Mouse (Mus musculus): ENCODE measurements around the gene Coa5. TPM values are rescaled to one million over a fixed set of nuclear protein-coding genes. Genes with fewer than 3 reads are reported as not detected.

The Coa5 gene
- polyA plus RNA-seq, 1 experiment from 2014 or later, result 54.0 TPM

DNA sequence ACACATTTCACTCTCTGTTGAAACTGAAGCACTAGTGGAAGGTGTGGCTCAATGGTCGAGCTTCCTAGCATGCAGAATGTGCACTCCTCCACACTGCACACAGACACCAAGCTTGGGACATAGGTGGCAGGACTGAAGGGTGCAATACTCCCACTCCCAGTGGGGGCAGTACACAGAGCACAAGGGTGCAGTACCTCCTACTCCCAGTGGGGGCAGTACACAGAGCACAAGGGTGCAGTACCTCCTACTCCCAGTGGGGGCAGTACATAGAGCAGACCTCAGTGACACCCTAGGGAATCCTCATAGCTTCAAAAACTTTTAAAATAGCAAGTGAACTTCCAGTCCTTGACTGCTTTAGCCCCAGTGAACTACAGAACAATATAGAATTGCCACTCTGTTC is 10.5 kb downstream of the Coa5 start:
- no peak overlapping the region for H3K9ac ChIP-seq
- ATAC-seq (ENCODE audit: low read depth), result no peak
- 100% methylated on average over 1 of the region's 1 CpGs for WGBS
- no peak overlapping the region for H3K4me2 ChIP-seq
- H3K4me3 ChIP-seq, result no peak overlapping the region
- H3K9me3 ChIP-seq, result peaks cover 11% of the 10 kb centered on the region
- no peaks in the 10 kb centered on the region for H3K4me1 ChIP-seq (replicated peaks)
- peaks cover 70% of the 10 kb centered on the region for H3K36me3 ChIP-seq
- no peaks in the 10 kb centered on the region for H3K27me3 ChIP-seq
- H3K27ac ChIP-seq (replicated peaks), result no peak overlapping the region

DNA sequence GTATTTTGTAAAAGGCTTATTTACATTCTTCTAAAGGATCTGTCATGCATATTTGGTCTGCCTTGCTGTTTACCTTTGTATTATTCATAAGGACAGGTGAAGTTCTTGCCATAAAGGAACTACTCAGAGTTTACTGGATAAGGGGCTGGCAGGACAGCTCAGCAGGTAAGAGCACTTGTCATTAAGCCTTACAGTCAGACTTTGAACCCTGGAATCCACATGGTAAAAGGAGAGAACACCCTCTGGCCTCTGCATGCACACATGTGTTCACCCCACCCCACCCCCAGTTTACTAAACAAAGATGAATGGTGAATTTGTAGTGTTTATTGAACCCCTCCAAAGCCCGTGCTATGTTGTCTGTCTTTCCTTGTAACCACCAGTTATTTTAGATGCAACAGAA is 14.5 kb downstream of the Coa5 start:
- Histone ChIP-seq H3K9me3 (no peaks in the 10 kb centered on the region), H3K4me1 (replicated peaks) (no peaks in the 10 kb centered on the region), H3K4me2 (no peak overlapping the region), H3K27me3 (no peaks in the 10 kb centered on the region), H3K4me3 (no peak overlapping the region), H3K27ac (replicated peaks) (no peak overlapping the region), H3K9ac (no peak overlapping the region), H3K36me3 (peaks cover 43% of the 10 kb centered on the region)
- no peak for ATAC-seq (ENCODE audit: low read depth)
- 91% methylated on average over 1 of the region's 1 CpGs for whole genome bisulfite sequencing

DNA sequence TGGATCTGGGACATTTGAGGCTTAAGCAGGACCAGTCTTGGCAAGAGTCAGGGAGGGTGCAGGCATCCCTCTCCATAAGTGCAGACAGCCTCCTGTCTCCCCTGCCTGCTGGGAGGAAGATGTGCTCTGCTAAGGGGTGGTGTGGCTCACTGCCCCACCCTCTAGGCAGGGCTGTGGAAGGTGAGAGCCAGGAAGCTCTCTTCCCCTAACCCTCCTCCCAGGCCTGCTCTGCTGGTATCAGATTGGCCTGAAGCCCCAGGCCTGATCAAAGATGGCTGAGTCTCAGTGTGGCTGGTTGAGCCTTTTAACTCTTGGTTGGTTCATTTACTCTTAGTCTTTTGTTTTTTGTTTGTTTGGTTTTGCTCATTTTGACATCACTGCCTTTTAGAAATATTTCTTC is 20.3 kb downstream of the Coa5 start:
- no peak overlapping the region for H3K4me2 ChIP-seq
- H3K4me1 ChIP-seq (replicated peaks), result no peaks in the 10 kb centered on the region
- no peak overlapping the region for H3K9ac ChIP-seq
- no peaks in the 10 kb centered on the region for H3K27me3 ChIP-seq
- H3K9me3 ChIP-seq, result no peaks in the 10 kb centered on the region
- ATAC-seq (ENCODE audit: low read depth), result no peak
- peaks cover 3% of the 10 kb centered on the region; the same call in 1 of the 2 replicates for H3K36me3 ChIP-seq
- H3K4me3 ChIP-seq, result no peak overlapping the region
- no peak overlapping the region for H3K27ac ChIP-seq (replicated peaks)

DNA sequence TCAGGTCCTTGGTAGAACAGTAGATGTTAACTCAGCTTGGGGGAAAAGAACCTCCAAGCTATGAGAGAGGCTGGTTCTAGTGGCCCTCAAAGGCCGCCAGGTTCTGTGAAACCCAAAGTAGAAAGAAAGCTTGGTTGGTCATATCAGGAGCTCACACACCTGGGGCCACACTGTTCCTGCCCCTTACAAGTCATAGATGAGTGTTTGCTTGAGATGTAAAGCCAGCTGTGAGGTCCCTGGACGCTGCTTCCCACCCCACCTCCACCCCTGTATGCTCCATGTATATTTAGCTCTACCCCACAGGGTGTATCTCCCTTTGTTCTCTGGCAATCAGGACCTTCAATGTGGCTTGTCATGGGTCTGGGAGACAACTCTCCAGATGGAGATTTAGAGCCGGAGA is 21.2 kb downstream of the Coa5 start:
- no peaks in the 10 kb centered on the region for H3K9me3 ChIP-seq
- WGBS, result 79% methylated on average over 3 of the region's 3 CpGs
- no peaks in the 10 kb centered on the region for H3K27me3 ChIP-seq

DNA sequence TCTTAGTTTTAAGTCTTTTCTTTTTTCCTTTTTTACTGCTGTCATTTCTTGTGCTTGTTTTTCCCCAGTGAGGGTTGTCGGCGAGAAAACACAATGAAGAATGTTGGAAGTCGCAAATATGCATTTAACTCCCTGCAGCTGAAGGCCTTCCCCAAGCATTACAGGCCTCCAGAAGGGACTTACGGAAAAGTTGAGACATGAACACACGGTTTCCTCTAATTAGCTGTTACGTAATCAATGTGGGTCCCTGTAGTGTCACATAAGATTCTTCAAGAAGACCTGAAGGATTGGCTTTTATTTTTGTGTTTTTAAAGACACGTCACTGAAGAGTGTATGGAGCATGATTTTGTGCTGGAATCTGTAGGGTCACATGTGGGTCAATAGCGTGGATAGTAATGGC is 21.8 kb downstream of the Coa5 start:
- ATAC-seq (ENCODE audit: low read depth), result no peak
- Histone ChIP-seq H3K4me2 (no peak overlapping the region), H3K9ac (no peak overlapping the region), H3K9me3 (no peaks in the 10 kb centered on the region), H3K27ac (replicated peaks) (no peak overlapping the region), H3K36me3 (peaks cover 3% of the 10 kb centered on the region; the same call in 1 of the 2 replicates), H3K27me3 (no peaks in the 10 kb centered on the region), H3K4me3 (no peak overlapping the region), H3K4me1 (replicated peaks) (no peaks in the 10 kb centered on the region)
- WGBS, result 88% methylated on average over 8 of the region's 8 CpGs

More for the DNA sequence above, 21.2 kb downstream of the Coa5 start:
- Histone ChIP-seq H3K4me1 (replicated peaks) (no peaks in the 10 kb centered on the region), H3K4me2 (no peak overlapping the region), H3K9ac (no peak overlapping the region), H3K27ac (replicated peaks) (no peak overlapping the region), H3K4me3 (no peak overlapping the region), H3K36me3 (peaks cover 3% of the 10 kb centered on the region; the same call in 1 of the 2 replicates)
- ATAC-seq (ENCODE audit: low read depth), result no peak

DNA sequence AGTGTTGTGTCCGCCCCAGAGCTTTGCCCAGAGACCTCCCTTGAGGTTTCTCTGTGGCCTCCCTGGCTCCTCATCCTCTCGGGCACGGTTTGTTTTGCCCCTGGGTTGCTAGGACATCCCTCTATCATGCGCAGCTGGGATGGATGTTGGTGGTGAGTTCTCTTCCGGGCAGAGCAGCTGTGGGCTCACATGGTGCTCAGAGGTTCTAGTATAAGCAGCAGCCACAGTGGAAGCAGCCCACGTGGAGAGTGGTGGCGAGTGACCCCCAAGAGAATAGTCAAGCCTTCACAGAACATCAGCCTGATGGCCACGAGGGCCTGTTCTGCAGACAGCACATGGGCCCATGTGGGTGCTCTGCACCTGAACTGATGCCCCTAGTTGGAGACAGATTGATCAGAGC is 22.7 kb downstream of the Coa5 start:
- Histone ChIP-seq H3K4me3 (no peak overlapping the region), H3K4me2 (no peak overlapping the region), H3K27me3 (no peaks in the 10 kb centered on the region), H3K36me3 (peaks cover 8% of the 10 kb centered on the region; the same call in 1 of the 2 replicates), H3K4me1 (replicated peaks) (no peaks in the 10 kb centered on the region), H3K9ac (no peak overlapping the region), H3K9me3 (no peaks in the 10 kb centered on the region), H3K27ac (replicated peaks) (no peak overlapping the region)
- 76% methylated on average over 8 of the region's 8 CpGs for WGBS
- no peak for ATAC-seq (ENCODE audit: low read depth)

DNA sequence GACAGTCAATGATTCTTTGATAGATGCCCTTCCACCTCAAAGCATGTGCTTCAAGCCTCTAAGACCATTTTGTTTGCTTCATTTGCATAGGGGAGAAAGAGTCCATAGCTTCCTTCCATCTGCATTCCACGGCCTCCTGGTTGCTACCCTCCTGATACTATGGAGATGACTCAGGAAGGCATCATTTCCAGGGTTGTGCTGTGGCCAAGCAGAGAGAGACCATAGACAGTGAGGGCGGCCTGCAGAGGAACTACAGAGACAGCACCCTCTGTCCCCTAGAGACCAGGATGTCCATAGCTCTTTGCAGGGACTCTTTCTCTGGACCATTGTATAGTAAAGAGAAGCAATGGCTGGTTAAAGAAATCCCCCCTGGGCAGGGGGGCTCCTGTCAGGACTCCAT is 24.8 kb downstream of the Coa5 start:
- no peak overlapping the region for H3K27ac ChIP-seq (replicated peaks)
- H3K9ac ChIP-seq, result no peak overlapping the region
- H3K9me3 ChIP-seq, result no peaks in the 10 kb centered on the region
- H3K4me1 ChIP-seq (replicated peaks), result no peaks in the 10 kb centered on the region
- no peak overlapping the region for H3K4me3 ChIP-seq
- H3K4me2 ChIP-seq, result no peak overlapping the region
- peaks cover 14% of the 10 kb centered on the region; the same call in 1 of the 2 replicates for H3K36me3 ChIP-seq
- no peak; the same call in 1 of the 2 replicates for ATAC-seq (ENCODE audit: low read depth)
- 72% methylated on average over 2 of the region's 2 CpGs for WGBS
- no peaks in the 10 kb centered on the region for H3K27me3 ChIP-seq

DNA sequence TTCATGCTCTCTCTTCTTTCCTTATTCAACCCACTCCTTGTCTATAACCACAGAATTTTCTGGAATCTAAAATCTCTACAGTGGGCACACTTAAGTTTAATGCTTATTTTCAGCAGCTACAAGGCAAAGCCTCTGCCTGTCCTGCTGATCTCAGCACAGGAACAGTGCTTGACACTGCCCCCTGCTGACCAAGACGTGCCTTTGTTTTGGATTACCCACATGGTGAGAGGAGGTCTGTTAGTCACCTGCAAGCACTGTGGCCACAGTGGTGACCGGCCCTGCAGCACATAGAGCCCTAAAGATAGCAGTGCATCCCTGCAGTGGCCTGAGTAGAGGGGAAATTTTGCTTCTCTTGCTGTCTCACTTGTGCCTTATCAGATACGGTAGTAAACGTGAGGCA is 28.2 kb downstream of the Coa5 start:
- WGBS, result 60% methylated on average over 4 of the region's 4 CpGs
- no peak for ATAC-seq (ENCODE audit: low read depth)

DNA sequence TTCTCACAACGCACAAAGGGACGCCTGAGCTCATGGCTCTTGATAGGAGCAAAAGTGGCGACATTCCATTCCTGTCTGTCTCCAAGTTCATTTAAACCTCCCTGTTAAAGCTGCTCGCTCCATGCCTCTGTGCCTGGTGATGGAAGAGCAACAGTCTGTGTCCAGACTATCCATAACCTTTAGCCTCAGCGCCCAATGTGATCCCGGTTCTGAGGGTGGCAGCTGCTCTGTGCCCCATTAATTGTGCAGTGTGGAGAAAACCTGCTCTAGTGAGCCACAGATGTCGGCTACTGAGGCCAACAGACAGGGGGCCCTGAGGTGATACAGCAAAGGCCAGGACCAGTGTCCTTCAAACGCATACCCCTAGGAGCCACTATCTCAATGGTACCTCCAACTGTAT is 30.2 kb downstream of the Coa5 start:
- 60% methylated on average over 8 of the region's 8 CpGs for WGBS
- Histone ChIP-seq H3K36me3 (peaks cover 56% of the 10 kb centered on the region), H3K27me3 (no peaks in the 10 kb centered on the region), H3K4me1 (replicated peaks) (peaks cover 12% of the 10 kb centered on the region), H3K4me3 (no peak overlapping the region), H3K4me2 (no peak overlapping the region), H3K9ac (no peak overlapping the region), H3K9me3 (no peaks in the 10 kb centered on the region), H3K27ac (replicated peaks) (no peak overlapping the region)
- ATAC-seq (ENCODE audit: low read depth), result no peak

More for the DNA sequence above, 28.2 kb downstream of the Coa5 start:
- no peak overlapping the region for H3K4me2 ChIP-seq
- peaks cover 36% of the 10 kb centered on the region for H3K36me3 ChIP-seq
- H3K9me3 ChIP-seq, result no peaks in the 10 kb centered on the region
- peaks cover 12% of the 10 kb centered on the region for H3K4me1 ChIP-seq (replicated peaks)
- H3K9ac ChIP-seq, result no peak overlapping the region
- H3K27ac ChIP-seq (replicated peaks), result no peak overlapping the region
- H3K4me3 ChIP-seq, result no peak overlapping the region
- no peaks in the 10 kb centered on the region for H3K27me3 ChIP-seq

DNA sequence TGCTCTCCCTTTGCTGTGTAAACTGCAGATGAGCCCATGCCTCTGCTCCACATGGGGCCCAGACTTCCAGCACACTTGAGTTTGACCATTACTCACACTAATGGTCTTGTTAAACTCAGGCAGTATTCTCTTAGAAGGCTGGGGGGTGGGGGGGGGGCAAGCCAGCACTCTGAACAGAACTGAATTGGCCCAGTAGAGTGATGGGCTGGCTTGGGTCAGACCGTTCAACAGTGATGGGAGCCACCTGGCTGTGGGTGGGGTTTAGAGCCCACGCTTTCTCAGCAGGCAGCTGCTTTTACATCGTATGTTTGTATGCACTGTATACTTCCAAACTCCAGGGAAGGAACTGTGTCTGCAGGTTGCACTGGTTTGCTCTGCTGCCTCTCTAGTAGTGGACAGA is 30.9 kb downstream of the Coa5 start:
- H3K4me2 ChIP-seq, result no peak overlapping the region
- WGBS, result 36% methylated on average over 3 of the region's 3 CpGs
- peaks cover 64% of the 10 kb centered on the region for H3K36me3 ChIP-seq
- no peak overlapping the region for H3K27ac ChIP-seq (replicated peaks)
- no peak for ATAC-seq (ENCODE audit: low read depth)
- peaks cover 12% of the 10 kb centered on the region for H3K4me1 ChIP-seq (replicated peaks)
- H3K9me3 ChIP-seq, result no peaks in the 10 kb centered on the region
- H3K4me3 ChIP-seq, result no peak overlapping the region
- no peak overlapping the region for H3K9ac ChIP-seq
- H3K27me3 ChIP-seq, result no peaks in the 10 kb centered on the region

DNA sequence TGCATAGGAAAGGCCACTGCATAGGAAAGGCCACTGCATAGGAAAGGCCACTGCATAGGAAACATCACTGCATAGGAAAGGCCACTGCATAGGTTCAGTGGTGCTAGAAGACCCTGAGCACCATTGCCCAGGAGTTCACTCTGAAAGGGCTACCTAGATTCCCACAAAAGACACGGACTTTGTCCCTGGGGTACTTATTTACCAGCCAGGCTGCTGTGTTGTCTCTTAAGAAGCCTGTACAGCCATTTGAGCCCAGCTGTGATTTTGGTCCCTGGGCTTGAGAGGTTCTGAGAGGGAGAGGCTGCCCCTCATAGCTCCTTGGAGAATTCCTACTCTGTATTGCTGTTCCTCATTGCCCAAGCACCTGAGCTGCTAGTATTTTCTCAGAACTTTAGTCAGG is 33.4 kb downstream of the Coa5 start:
- H3K27ac ChIP-seq (replicated peaks), result no peak overlapping the region
- H3K4me1 ChIP-seq (replicated peaks), result peaks cover 12% of the 10 kb centered on the region
- 65% methylated on average over 1 of the region's 1 CpGs for WGBS
- no peak overlapping the region for H3K9ac ChIP-seq
- H3K4me3 ChIP-seq, result no peak overlapping the region
- no peak for ATAC-seq (ENCODE audit: low read depth)
- peaks cover 75% of the 10 kb centered on the region for H3K36me3 ChIP-seq
- H3K4me2 ChIP-seq, result no peak overlapping the region
- H3K9me3 ChIP-seq, result no peaks in the 10 kb centered on the region
- no peaks in the 10 kb centered on the region for H3K27me3 ChIP-seq

DNA sequence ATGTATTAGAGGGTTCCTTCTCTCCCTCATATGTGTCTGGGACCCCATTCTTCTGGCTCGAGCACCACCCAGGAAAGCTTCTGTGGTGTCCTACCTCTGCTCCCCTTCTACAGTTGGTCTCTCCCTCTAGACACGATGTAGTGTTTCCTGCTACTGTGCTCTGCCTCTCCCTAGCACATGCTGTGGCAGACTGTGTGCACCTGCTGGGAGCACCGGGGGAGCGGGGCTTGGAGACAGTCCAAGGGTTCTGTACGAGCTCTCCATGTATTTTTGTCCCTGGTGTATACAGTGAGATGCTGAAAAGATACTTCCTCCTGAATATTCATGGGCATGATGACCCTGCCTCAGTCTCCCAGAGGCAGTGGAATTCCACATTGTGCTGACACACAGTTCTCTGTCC is 36.7 kb downstream of the Coa5 start:
- H3K27ac ChIP-seq (replicated peaks), result no peak overlapping the region
- H3K9ac ChIP-seq, result no peak overlapping the region
- H3K4me3 ChIP-seq, result no peak overlapping the region
- H3K36me3 ChIP-seq, result peaks cover 91% of the 10 kb centered on the region
- H3K27me3 ChIP-seq, result no peaks in the 10 kb centered on the region
- H3K4me2 ChIP-seq, result no peak overlapping the region
- 68% methylated on average over 5 of the region's 5 CpGs for WGBS
- ATAC-seq (ENCODE audit: low read depth), result no peak
- H3K9me3 ChIP-seq, result no peaks in the 10 kb centered on the region
- no peaks in the 10 kb centered on the region for H3K4me1 ChIP-seq (replicated peaks)

DNA sequence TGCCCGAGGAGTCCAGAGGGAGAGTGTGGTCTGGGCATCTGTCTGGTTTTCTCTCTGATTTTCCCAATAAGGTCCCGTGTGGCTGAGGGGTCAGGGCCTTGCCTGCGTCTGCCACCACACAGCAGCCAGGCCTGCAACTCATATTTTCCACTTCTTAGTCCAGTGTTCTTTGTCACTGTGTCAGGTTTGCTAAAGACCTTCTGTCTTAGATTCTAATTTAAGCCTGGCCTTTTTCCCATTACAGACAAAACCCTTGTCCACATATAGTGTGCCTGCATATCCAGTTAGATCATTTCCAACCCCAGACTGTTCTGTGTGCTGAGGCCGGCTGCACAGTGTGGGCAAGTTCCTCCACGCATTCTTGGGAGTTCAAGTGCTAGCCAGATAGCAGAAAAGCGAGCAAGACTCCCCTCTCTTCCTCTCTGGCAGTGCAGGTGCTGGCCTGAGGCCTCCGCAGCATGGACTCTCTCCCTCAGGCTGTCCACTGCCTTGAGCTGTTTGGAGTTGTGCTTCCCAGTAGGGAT is 43.4 kb downstream of the Coa5 start:
- H3K4me2 ChIP-seq, result no peak overlapping the region
- no peaks in the 10 kb centered on the region for H3K9me3 ChIP-seq
- no peak overlapping the region for H3K27ac ChIP-seq (replicated peaks)
- no peaks in the 10 kb centered on the region for H3K4me1 ChIP-seq (replicated peaks)
- peaks cover 64% of the 10 kb centered on the region for H3K36me3 ChIP-seq
- ATAC-seq (ENCODE audit: low read depth), result no peak
- H3K4me3 ChIP-seq, result no peak overlapping the region
- no peak overlapping the region for H3K9ac ChIP-seq
- whole genome bisulfite sequencing, result 83% methylated on average over 7 of the region's 7 CpGs
- H3K27me3 ChIP-seq, result no peaks in the 10 kb centered on the region
